Mouse (Mus musculus): ENCODE data around the gene Igdcc3. TPM values are rescaled to one million over a fixed set of nuclear protein-coding genes. Genes with fewer than 3 reads are reported as not detected.
A peak's percentile ranks its signal among the peaks of the same experiment; 100 is the strongest.

Igdcc3 gene
- polyA plus RNA-seq, 1 experiment from 2014 or later = 40.8 TPM

DNA sequence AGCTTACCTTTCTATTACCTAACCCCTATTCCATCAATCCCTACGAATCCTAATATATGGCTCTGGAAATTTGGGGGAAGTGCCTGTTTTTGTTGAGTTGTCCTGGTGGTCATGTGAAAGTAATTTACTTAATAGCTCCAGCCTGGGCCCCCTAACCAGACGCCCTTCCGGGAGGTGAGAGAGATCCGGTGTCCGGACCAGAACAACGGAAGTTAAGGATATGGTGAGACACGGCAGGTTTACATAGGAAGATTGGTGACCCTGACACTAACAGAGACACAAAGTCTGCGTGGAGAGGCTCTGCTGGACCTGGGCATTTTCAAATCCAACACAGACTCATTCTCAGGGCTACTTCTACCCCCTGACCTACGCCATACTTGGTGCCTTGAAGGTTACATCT, 25.4 kb downstream of the Igdcc3 start:
- Histone ChIP-seq H3K36me3 (replicated peaks) (peaks cover 9% of the 10 kb centered on the region), H3K9ac (no peak overlapping the region; the same call in 1 of the 2 replicates), H3K4me1 (peaks cover 81% of the 10 kb centered on the region), H3K27me3 (no peaks in the 10 kb centered on the region), H3K4me2 (no peak overlapping the region), H3K4me3 (replicated peaks) (no peak overlapping the region), H3K9me3 (no peaks in the 10 kb centered on the region), H3K27ac (no peak overlapping the region; the same call in 1 of the 2 replicates)
- no peak for ATAC-seq (ENCODE audit: low FRiP score)
- 76% methylated on average over 9 of the region's 9 CpGs for WGBS

GRCm38 (mm10) chr9:65168534-65168933, 27.5 kb downstream of the Igdcc3 start:
- ATAC-seq (ENCODE audit: low FRiP score) = no peak
- no peaks in the 10 kb centered on the region for H3K27me3 ChIP-seq
- peaks cover 15% of the 10 kb centered on the region for H3K36me3 ChIP-seq (replicated peaks)
- H3K9me3 ChIP-seq = no peaks in the 10 kb centered on the region
- H3K9ac ChIP-seq = no peak overlapping the region
- no peak overlapping the region for H3K4me3 ChIP-seq (replicated peaks)
- WGBS = 70% methylated on average over 4 of the region's 6 CpGs
- H3K27ac ChIP-seq = peak overlapping the region; percentile 73
- H3K4me2 ChIP-seq = no peak overlapping the region
- H3K4me1 ChIP-seq = peaks cover 60% of the 10 kb centered on the region

GRCm38 (mm10) chr9:65168952-65169351, 28.0 kb downstream of the Igdcc3 start:
- Histone ChIP-seq H3K9me3 (no peaks in the 10 kb centered on the region), H3K4me2 (peak overlapping the region; percentile 8; the same call in 1 of the 2 replicates), H3K27me3 (no peaks in the 10 kb centered on the region), H3K4me1 (peaks cover 57% of the 10 kb centered on the region), H3K4me3 (replicated peaks) (no peak overlapping the region), H3K36me3 (replicated peaks) (peaks cover 15% of the 10 kb centered on the region), H3K27ac (peak overlapping the region; percentile 73), H3K9ac (0 out of 2 replicates have a peak overlapping the region, but pooled peaks have one; percentile 14)
- no peak for ATAC-seq (ENCODE audit: low FRiP score)
- WGBS = 52% methylated on average over 4 of the region's 4 CpGs

- H3K4me1 ChIP-seq = peaks cover 61% of the 10 kb centered on the region
- 88% methylated on average over 9 of the region's 9 CpGs for WGBS
- no peaks in the 10 kb centered on the region for H3K9me3 ChIP-seq
- no peak overlapping the region for H3K4me2 ChIP-seq
- no peak overlapping the region for H3K9ac ChIP-seq
- no peaks in the 10 kb centered on the region for H3K27me3 ChIP-seq
- no peak overlapping the region for H3K4me3 ChIP-seq (replicated peaks)
- peak overlapping the region; percentile 31; the same call in 1 of the 2 replicates for H3K27ac ChIP-seq
- no peak for ATAC-seq (ENCODE audit: low FRiP score)
- H3K36me3 ChIP-seq (replicated peaks) = peaks cover 15% of the 10 kb centered on the region
Observed at GRCm38 (mm10) chr9:65172654-65173053, 31.7 kb downstream of the Igdcc3 start.

GRCm38 (mm10) chr9:65175234-65175938, 34.4 kb downstream of the Igdcc3 start:
- Histone ChIP-seq H3K36me3 (replicated peaks) (peaks cover 20% of the 10 kb centered on the region), H3K4me2 (peak overlapping the region; percentile 34; the same call in 1 of the 2 replicates), H3K27ac (peak overlapping the region; percentile 95), H3K9me3 (no peaks in the 10 kb centered on the region), H3K27me3 (no peaks in the 10 kb centered on the region), H3K4me3 (replicated peaks) (no peak overlapping the region), H3K9ac (peak overlapping the region; percentile 0; the same call in 1 of the 2 replicates), H3K4me1 (peaks cover 64% of the 10 kb centered on the region)
- 4% methylated on average over 5 of the region's 5 CpGs for WGBS
- peak; percentile 19 for ATAC-seq (ENCODE audit: low FRiP score)

- Histone ChIP-seq H3K9ac (peak overlapping the region; percentile 5; the same call in 1 of the 2 replicates), H3K4me2 (peak overlapping the region; percentile 34), H3K4me1 (peaks cover 72% of the 10 kb centered on the region), H3K4me3 (replicated peaks) (no peak overlapping the region), H3K9me3 (no peaks in the 10 kb centered on the region), H3K36me3 (replicated peaks) (peaks cover 22% of the 10 kb centered on the region), H3K27ac (peak overlapping the region; percentile 95), H3K27me3 (0 out of 2 replicates have a peak, but pooled peaks cover 3% of the 10 kb centered on the region)
- WGBS = 11% methylated on average over 9 of the region's 9 CpGs
- ATAC-seq (ENCODE audit: low FRiP score) = peak; percentile 71
Observed at GRCm38 (mm10) chr9:65175939-65176871, 35.2 kb downstream of the Igdcc3 start.

DNA sequence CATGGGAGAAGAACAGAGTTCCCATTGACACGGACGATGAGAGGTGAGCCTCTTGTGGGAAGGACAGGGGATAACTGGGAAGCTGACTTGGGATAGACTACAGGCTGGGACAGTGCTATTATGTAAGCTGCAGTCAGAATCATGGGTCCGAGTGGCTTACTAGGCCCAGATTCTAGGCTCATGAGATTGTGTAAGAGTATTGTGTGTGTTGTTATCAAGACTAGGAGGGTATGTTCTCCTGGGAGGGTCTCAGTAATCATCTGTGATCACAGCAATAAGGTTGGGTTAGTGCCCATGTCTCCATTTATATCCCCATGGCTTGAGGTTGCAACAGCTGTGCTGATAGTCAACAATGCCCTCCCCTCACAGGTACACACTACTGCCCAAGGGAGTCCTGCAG, 36.5 kb downstream of the Igdcc3 start:
- no peaks in the 10 kb centered on the region for H3K9me3 ChIP-seq
- no peak for ATAC-seq (ENCODE audit: low FRiP score)
- H3K4me1 ChIP-seq = peaks cover 84% of the 10 kb centered on the region
- 0 out of 2 replicates have a peak, but pooled peaks cover 7% of the 10 kb centered on the region for H3K27me3 ChIP-seq
- peak overlapping the region; percentile 9; the same call in 1 of the 2 replicates for H3K9ac ChIP-seq
- H3K27ac ChIP-seq = peak overlapping the region; percentile 95
- no peak overlapping the region; the same call in 1 of the 2 replicates for H3K4me2 ChIP-seq
- H3K4me3 ChIP-seq (replicated peaks) = no peak overlapping the region
- H3K36me3 ChIP-seq (replicated peaks) = peaks cover 33% of the 10 kb centered on the region
- WGBS = 55% methylated on average over 3 of the region's 3 CpGs

GRCm38 (mm10) chr9:65177912-65178311, 36.9 kb downstream of the Igdcc3 start:
- WGBS = 40% methylated on average over 10 of the region's 10 CpGs
- Histone ChIP-seq H3K9me3 (no peaks in the 10 kb centered on the region), H3K9ac (peak overlapping the region; percentile 46), H3K4me1 (peaks cover 88% of the 10 kb centered on the region), H3K27ac (peak overlapping the region; percentile 95), H3K4me2 (peak overlapping the region; percentile 41), H3K4me3 (replicated peaks) (no peak overlapping the region), H3K27me3 (0 out of 2 replicates have a peak, but pooled peaks cover 7% of the 10 kb centered on the region), H3K36me3 (replicated peaks) (peaks cover 33% of the 10 kb centered on the region)
- ATAC-seq (ENCODE audit: low FRiP score) = no peak

DNA sequence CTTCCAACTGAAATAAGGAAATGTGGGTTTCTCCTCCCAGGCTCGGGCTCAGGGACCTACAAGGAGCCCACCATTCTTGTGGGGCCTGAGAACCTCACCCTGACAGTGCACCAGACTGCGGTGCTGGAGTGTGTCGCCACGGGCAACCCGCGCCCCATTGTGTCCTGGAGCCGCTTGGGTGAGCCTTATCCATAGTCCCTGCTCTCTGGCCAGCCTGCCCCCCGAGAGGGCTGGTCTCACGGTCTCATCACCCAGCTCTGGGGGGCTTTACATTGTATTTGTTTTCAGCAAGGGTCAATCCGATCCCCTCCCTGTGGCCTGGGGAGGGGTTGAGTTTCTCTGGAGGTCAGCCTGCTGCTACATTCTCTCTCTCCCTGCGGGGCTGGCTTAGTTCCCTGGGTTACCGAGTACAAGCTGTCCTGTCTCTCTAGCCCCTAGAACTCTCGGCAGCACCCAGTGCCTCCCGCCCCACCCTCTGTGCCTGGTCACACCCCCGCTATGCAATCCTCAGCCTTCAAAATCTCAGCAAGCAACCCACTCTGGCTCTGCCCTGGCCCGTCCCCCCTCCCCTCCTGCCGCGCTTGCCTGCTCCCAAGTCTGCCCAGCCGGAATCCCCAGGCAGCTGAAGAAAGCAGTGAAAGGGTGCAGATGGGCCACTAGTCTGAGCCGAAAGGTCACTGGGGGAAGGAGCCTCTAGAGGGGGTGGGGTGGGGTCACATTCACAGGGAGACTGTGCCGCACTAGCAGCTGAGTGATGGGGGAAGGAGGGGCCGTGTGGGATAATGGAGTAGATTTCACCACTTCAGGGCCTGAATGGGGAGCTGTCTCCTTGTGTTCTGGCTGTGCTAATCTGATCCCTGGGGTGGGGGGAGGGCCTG, 37.6 kb downstream of the Igdcc3 start:
- H3K9me3 ChIP-seq = no peaks in the 10 kb centered on the region
- peaks cover 40% of the 10 kb centered on the region for H3K36me3 ChIP-seq (replicated peaks)
- 0 out of 2 replicates have a peak, but pooled peaks cover 7% of the 10 kb centered on the region for H3K27me3 ChIP-seq
- under 1% methylated on average over 22 of the region's 22 CpGs for WGBS
- no peak overlapping the region; the same call in 1 of the 2 replicates for H3K4me3 ChIP-seq (replicated peaks)
- peak overlapping the region; percentile 46 for H3K9ac ChIP-seq
- H3K4me2 ChIP-seq = peak overlapping the region; percentile 41
- H3K27ac ChIP-seq = peak overlapping the region; percentile 95
- peak; percentile 72 for ATAC-seq (ENCODE audit: low FRiP score)
- peaks cover 88% of the 10 kb centered on the region for H3K4me1 ChIP-seq

GRCm38 (mm10) chr9:65179817-65180624, 39.0 kb downstream of the Igdcc3 start:
- no peak for ATAC-seq (ENCODE audit: low FRiP score)
- no peaks in the 10 kb centered on the region for H3K9me3 ChIP-seq
- peak overlapping the region; percentile 17; the same call in 1 of the 2 replicates for H3K9ac ChIP-seq
- H3K27ac ChIP-seq = peak overlapping the region; percentile 95
- H3K36me3 ChIP-seq (replicated peaks) = peaks cover 54% of the 10 kb centered on the region
- no peak overlapping the region for H3K4me3 ChIP-seq (replicated peaks)
- WGBS = 33% methylated on average over 17 of the region's 17 CpGs
- peaks cover 79% of the 10 kb centered on the region for H3K4me1 ChIP-seq
- 0 out of 2 replicates have a peak, but pooled peaks cover 8% of the 10 kb centered on the region for H3K27me3 ChIP-seq
- H3K4me2 ChIP-seq = 0 out of 2 replicates have a peak overlapping the region, but pooled peaks have one; percentile 3

Measured in forebrain, embryonic 12.5 days (tissue).